Mouse (Mus musculus) brain, embryonic 14.5 days (tissue): ENCODE measurements at regions not wholly inside any gene's neighbourhood (a gene's known extent, or its start where the extent isn't known, plus 50 kb on each side); places are given as distances from the start of the nearest gene placed in this dataset.

Source experiments
- CTCF ChIP-seq: fragments of 200-500 bp; IDR thresholded peaks from 2 replicates; pipeline ENCODE4 v1.5.1; 2012; ENCODE audit warnings: inconsistent platforms, mild to moderate bottlenecking, moderate library complexity, borderline replicate concordance; ENCODE audit not compliant: insufficient read depth, insufficient read length; ENCODE audit errors: extremely low read depth
- POLR2A ChIP-seq: fragments of 200-500 bp; IDR thresholded peaks from 2 replicates; pipeline ENCODE4 v1.6.1; 2012; ENCODE audit warnings: mild to moderate bottlenecking, inconsistent platforms, borderline replicate concordance; ENCODE audit not compliant: poor library complexity, insufficient read depth, insufficient read length, severe bottlenecking; ENCODE audit errors: extremely low read depth

GRCm38 (mm10) chr4:125433511-125433910 is 57.0 kb upstream of the Grik3 start:
- TF ChIP-seq POLR2A (no peak), CTCF (no peak)
